Mouse (Mus musculus) lung, postnatal 0 days (tissue): ENCODE measurements at regions not wholly inside any gene's neighbourhood (a gene's known extent, or its start where the extent isn't known, plus 50 kb on each side); places are given as distances from the start of the nearest gene placed in this dataset.

Experiments
- CTCF ChIP-seq: IDR thresholded peaks from 2 replicates; pipeline ENCODE4 v1.5.1; 2016; ENCODE audit warnings: antibody characterized with exemption, mild to moderate bottlenecking
- EP300 ChIP-seq: IDR thresholded peaks from 2 replicates; pipeline ENCODE4 v1.6.1; 2016; ENCODE audit warnings: antibody characterized with exemption, mild to moderate bottlenecking, control low read depth

DNA sequence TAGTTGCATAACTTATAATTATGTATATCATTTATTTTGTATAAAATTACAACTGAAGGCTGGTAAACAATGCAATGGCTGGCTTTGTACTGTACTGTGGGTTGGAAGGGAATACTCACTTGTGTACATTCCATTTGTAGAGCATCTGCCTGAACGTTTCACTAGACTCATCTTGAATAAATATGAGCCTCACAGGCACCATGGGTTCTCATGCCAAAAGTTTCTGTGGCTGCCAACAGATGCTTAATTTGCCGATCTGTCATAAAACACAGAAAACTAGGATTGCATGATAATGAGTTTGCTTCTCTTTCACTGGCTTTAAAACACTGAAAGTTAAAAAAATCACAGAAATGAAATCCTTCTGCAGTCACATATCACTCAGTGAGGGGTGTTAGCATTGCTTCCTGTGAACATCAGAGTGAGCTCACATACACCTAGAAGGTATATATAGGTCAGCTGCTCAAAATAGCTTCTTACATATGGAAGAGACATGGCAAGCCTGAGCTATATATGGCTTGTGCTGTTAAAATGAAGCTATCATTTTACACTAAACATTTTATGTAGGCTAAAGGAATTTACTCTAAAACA lies 152.9 kb upstream of the Arhgap24 start:
- TF ChIP-seq CTCF (no peak), EP300 (no peak)
